Mouse (Mus musculus) hematopoietic stem cell, adult 5-6 weeks (primary cell): ENCODE data around the gene Ust. TPM values are rescaled to one million over a fixed set of nuclear protein-coding genes. Genes with fewer than 3 reads are reported as not detected.

Experiments used
- ATAC-seq, 2 experiments: fragments of 125-278 bp in 1 of 2; replicated peaks in 1 of 2; 2 replicates each; pipeline ENCODE4 v1.8.0; 2016 to 2017; ENCODE audit warnings: inconsistent platforms in 2 of 2, mild to moderate bottlenecking in 2 of 2, moderate number of reproducible peaks in 2 of 2, low read depth in 1 of 2, moderate TSS enrichment in 1 of 2; ENCODE audit not compliant: low FRiP score in 2 of 2, poor library complexity in 2 of 2, severe bottlenecking in 2 of 2, insufficient read depth in 1 of 2, low TSS enrichment in 1 of 2
- total RNA-seq: library from RNA; stranded (forward); fragments of 172-1452, 232-1000 nt; gene quantifications from 2 replicates; pipeline ENCODE4 v1.2.3, GENCODE M21; 2017

Gene Ust
- total RNA-seq, 1 experiment from 2014 or later, result 0.79 TPM

GRCm38 (mm10) chr10:8465918-8466317 is 52.7 kb downstream of the Ust start:
- ATAC-seq, result no peak

- no peak for ATAC-seq
Observed at GRCm38 (mm10) chr10:8465216-8465615, 53.4 kb downstream of the Ust start.

GRCm38 (mm10) chr10:8461372-8461771 is 57.3 kb downstream of the Ust start:
- no peak for ATAC-seq

- no peak for ATAC-seq
Observed at GRCm38 (mm10) chr10:8454711-8455110, 63.9 kb downstream of the Ust start.

- no peak for ATAC-seq
Observed at GRCm38 (mm10) chr10:8447681-8448080, 70.9 kb downstream of the Ust start.

GRCm38 (mm10) chr10:8446972-8447371 is 71.7 kb downstream of the Ust start:
- no peak for ATAC-seq

GRCm38 (mm10) chr10:8444052-8444451 is 74.6 kb downstream of the Ust start:
- ATAC-seq, result no peak

GRCm38 (mm10) chr10:8431857-8432256 is 86.8 kb downstream of the Ust start:
- ATAC-seq, result no peak

GRCm38 (mm10) chr10:8428787-8429778 is 89.5 kb downstream of the Ust start:
- ATAC-seq, result no peak

GRCm38 (mm10) chr10:8427671-8428364 is 90.8 kb downstream of the Ust start:
- ATAC-seq, result no peak

- ATAC-seq, result no peak
Observed at GRCm38 (mm10) chr10:8419496-8420009, 99.1 kb downstream of the Ust start.

GRCm38 (mm10) chr10:8415474-8415873 is 103.2 kb downstream of the Ust start:
- ATAC-seq, result no peak

GRCm38 (mm10) chr10:8415036-8415435 is 103.6 kb downstream of the Ust start:
- no peak for ATAC-seq

- no peak for ATAC-seq
Observed at GRCm38 (mm10) chr10:8405141-8405540, 113.5 kb downstream of the Ust start.

GRCm38 (mm10) chr10:8392226-8392625 is 126.4 kb downstream of the Ust start:
- no peak for ATAC-seq

GRCm38 (mm10) chr10:8391264-8391748 is 127.3 kb downstream of the Ust start:
- no peak for ATAC-seq

GRCm38 (mm10) chr10:8388239-8388638 is 130.4 kb downstream of the Ust start:
- no peak for ATAC-seq

- ATAC-seq, result peak; percentile 99
Observed at GRCm38 (mm10) chr10:8369894-8370500, 148.6 kb downstream of the Ust start.
